Mouse (Mus musculus) myocyte (in vitro differentiated cells): ENCODE results near the gene Arl2bp. TPM values are rescaled to one million over a fixed set of nuclear protein-coding genes. Genes with fewer than 3 reads are reported as not detected.

Experiments
- H3K27me3 ChIP-seq: one replicate; pipeline ENCODE4 v1.6.1; 2011; ENCODE audit not compliant: control insufficient read depth, insufficient read depth, insufficient read length
- H3K36me3 ChIP-seq: one replicate; pipeline ENCODE4 v1.6.1; 2011; ENCODE audit not compliant: control insufficient read depth, insufficient read depth
- H3K4me2 ChIP-seq: one replicate; pipeline ENCODE4 v1.6.1; 2011; ENCODE audit warnings: low read depth, control low read depth
- H3K4me3 ChIP-seq: one replicate; pipeline ENCODE4 v1.5.1; 2011; ENCODE audit warnings: mild to moderate bottlenecking, control low read depth, moderate library complexity
- H3K79me2 ChIP-seq: one replicate; pipeline ENCODE4 v1.6.1; 2011; ENCODE audit not compliant: control insufficient read depth, insufficient read depth
- H3ac ChIP-seq: one replicate; pipeline ENCODE4 v1.6.1; 2011; ENCODE audit not compliant: control insufficient read depth, insufficient read length
- CEBPB ChIP-seq: IDR thresholded peaks from 2 replicates; pipeline ENCODE4 v1.6.1; 2011; ENCODE audit warnings: mild to moderate bottlenecking, moderate library complexity; ENCODE audit not compliant: poor library complexity, insufficient read depth, severe bottlenecking
- E2F4 ChIP-seq: IDR thresholded peaks from one replicate; pipeline ENCODE4 v1.6.1; 2011; ENCODE audit warnings: mild to moderate bottlenecking, control low read depth, moderate library complexity; ENCODE audit not compliant: insufficient read depth
- MAX ChIP-seq: IDR thresholded peaks from one replicate; pipeline ENCODE4 v1.6.1; 2011; ENCODE audit warnings: low read depth, mild to moderate bottlenecking, control low read depth
- MYOD1 ChIP-seq, 3 experiments: IDR thresholded peaks; one replicate each; pipeline ENCODE4 v1.6.1; 2011; ENCODE audit warnings: control low read depth in 2 of 3, low read depth in 2 of 3, mild to moderate bottlenecking in 2 of 3, moderate library complexity in 1 of 3; ENCODE audit not compliant: insufficient read length in 2 of 3, control insufficient read depth in 1 of 3
- MYOG ChIP-seq, 3 experiments: IDR thresholded peaks; one replicate each; pipeline ENCODE4 v1.6.1; 2011; ENCODE audit warnings: control low read depth in 2 of 3, low read depth in 2 of 3, mild to moderate bottlenecking in 2 of 3; ENCODE audit not compliant: insufficient read length in 2 of 3, control insufficient read depth in 1 of 3, insufficient read depth in 1 of 3
- POLR2A ChIP-seq: IDR thresholded peaks from one replicate; pipeline ENCODE4 v1.6.1; 2011; ENCODE audit warnings: low read depth, mild to moderate bottlenecking, control low read depth, moderate library complexity; ENCODE audit not compliant: insufficient read length
- POLR2AphosphoS2 ChIP-seq: IDR thresholded peaks from one replicate; pipeline ENCODE4 v1.6.1; 2011; ENCODE audit warnings: low read depth, control low read depth; ENCODE audit not compliant: insufficient read length
- REST ChIP-seq: IDR thresholded peaks from one replicate; pipeline ENCODE4 v1.6.1; 2011; ENCODE audit warnings: mild to moderate bottlenecking, control low read depth, moderate library complexity; ENCODE audit not compliant: insufficient read depth, insufficient read length
- SRF ChIP-seq: IDR thresholded peaks from one replicate; pipeline ENCODE4 v1.6.1; 2011; ENCODE audit warnings: low read depth; ENCODE audit not compliant: control insufficient read depth, insufficient read length
- TCF12 ChIP-seq: IDR thresholded peaks from one replicate; pipeline ENCODE4 v1.6.1; 2011; ENCODE audit warnings: mild to moderate bottlenecking, control low read depth; ENCODE audit not compliant: poor library complexity, insufficient read depth, severe bottlenecking
- TCF3 ChIP-seq: IDR thresholded peaks from one replicate; pipeline ENCODE4 v1.6.1; 2011; ENCODE audit warnings: low read depth, control low read depth; ENCODE audit not compliant: insufficient read length
- USF1 ChIP-seq: IDR thresholded peaks from one replicate; pipeline ENCODE4 v1.6.1; 2011; ENCODE audit warnings: low read depth, mild to moderate bottlenecking, control low read depth, moderate library complexity
- polyA plus RNA-seq: library from polyadenylated mRNA; unstranded; fragments of >200 nt; fragmentation: generic; extraction: Trizol; gene quantifications from one replicate; pipeline ENCODE4 v1.2.1, GENCODE M21; 2012; ENCODE audit warnings: missing spikeins

The Arl2bp gene
- polyA plus RNA-seq, 1 experiment = 67.4 TPM

DNA sequence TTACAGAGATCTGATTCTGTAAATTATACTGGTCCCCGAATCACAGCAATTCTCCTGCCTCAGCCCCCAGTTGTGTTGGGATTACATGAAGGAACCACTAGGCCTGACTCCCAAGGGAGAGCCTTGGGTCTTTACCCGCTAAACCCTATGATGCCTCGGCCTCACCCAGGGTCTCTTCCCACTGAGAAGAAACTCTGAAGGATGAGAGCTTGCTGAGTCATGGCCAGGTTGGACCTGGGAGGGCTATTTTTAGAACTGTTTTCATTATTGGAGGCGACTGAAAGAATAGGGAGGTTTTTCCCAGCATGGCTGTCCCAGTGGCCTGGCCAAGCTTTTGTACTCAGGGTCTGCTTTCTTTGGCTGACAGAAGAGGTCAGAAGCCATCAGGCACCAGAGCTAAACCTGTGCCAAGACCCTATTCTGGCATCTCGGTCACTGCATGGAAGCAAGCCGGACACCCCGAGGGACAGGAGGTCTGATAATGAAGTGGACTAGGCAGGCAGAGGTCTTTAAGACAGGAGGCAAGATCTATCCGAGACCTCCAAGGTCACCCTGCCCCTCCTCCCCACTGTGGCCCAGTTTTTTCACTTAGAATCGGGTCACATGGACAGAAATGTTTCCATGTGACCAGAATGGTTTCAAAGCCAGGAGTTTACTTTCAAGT, 40.5 kb downstream of the Arl2bp start:
- no peaks in the 10 kb centered on the region for H3K36me3 ChIP-seq
- TF ChIP-seq MYOG (IDR thresholded peaks at IDR 0.05; ENCODE audit: control insufficient read depth in 1 of 3, insufficient read depth in 1 of 3, insufficient read length in 2 of 3, low read depth in 2 of 3) (no peak), POLR2AphosphoS2 (no peak), TCF12 (no peak), TCF3 (no peak), MAX (no peak), E2F4 (no peak), CEBPB (no peak), SRF (no peak), REST (no peak), USF1 (no peak), POLR2A (no peak), MYOD1 (IDR thresholded peaks at IDR 0.05; ENCODE audit: control insufficient read depth in 1 of 3, insufficient read length in 2 of 3, low read depth in 2 of 3) (no peak)
- H3K27me3 ChIP-seq = no peaks in the 10 kb centered on the region
- H3K4me2 ChIP-seq = no peak overlapping the region
- no peaks in the 10 kb centered on the region for H3K79me2 ChIP-seq
- no peak overlapping the region for H3ac ChIP-seq
- no peak overlapping the region for H3K4me3 ChIP-seq

DNA sequence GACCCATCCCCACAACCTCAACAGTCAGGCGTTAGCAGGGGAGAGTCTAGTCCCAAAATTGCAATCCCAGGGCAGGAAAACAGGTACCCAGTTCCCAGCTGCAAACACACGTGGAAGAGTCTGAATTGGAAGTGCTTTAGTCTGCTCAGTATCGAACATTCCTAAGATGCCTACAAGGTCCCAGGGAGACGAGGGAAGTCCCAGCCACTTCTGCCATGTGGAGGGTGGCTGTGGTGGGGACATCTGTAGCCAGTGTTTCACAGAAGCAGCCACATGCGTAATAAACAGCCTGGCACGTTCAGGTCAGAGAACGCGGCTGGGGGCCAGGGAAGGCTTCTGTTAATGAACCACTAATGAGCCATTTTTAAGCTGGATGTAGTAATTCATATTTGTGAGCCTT, 43.9 kb downstream of the Arl2bp start:
- no peaks in the 10 kb centered on the region for H3K79me2 ChIP-seq
- H3K36me3 ChIP-seq = no peaks in the 10 kb centered on the region
- H3ac ChIP-seq = no peak overlapping the region
- TF ChIP-seq CEBPB = no peak
- TF ChIP-seq REST = no peak
- no peak for TF ChIP-seq TCF12
- no peak for TF ChIP-seq E2F4
- no peak for TF ChIP-seq USF1
- TF ChIP-seq TCF3 = no peak
- TF ChIP-seq MAX = no peak
- no peak for TF ChIP-seq MYOD1 (IDR thresholded peaks at IDR 0.05; ENCODE audit: control insufficient read depth in 1 of 3, insufficient read length in 2 of 3, low read depth in 2 of 3)
- no peak for TF ChIP-seq POLR2A
- no peak for TF ChIP-seq SRF
- TF ChIP-seq MYOG (IDR thresholded peaks at IDR 0.05; ENCODE audit: control insufficient read depth in 1 of 3, insufficient read depth in 1 of 3, insufficient read length in 2 of 3, low read depth in 2 of 3) = no peak
- TF ChIP-seq POLR2AphosphoS2 = no peak
- no peak overlapping the region for H3K4me2 ChIP-seq
- H3K4me3 ChIP-seq = no peak overlapping the region
- no peaks in the 10 kb centered on the region for H3K27me3 ChIP-seq

DNA sequence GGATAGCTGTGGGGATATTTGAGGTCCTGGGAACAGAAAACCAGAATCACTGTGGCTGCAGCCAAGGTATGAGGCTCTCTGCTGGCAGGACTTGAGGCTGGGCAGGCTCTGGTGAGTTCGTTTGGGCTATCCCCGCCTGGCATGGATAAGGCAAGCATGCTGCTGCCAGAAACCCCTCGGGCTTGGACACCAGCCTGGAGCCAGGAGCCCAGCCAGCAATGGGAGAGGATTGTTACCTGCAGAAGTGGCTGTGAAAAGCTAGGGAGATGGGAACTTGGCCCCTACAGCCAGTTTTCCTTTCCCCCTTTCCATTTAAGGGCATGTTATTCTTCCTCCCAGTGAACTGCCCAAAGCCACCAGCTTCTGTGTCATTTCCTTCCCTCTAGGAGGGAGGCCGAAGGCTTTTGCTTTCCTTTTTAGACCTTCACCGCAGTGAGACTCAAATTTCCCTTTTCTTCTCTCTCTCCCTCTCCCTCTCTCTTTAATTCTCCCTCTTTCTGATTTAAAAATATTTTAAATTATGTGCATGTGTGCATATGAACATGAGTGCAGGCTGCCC, 44.8 kb downstream of the Arl2bp start:
- H3K79me2 ChIP-seq = no peaks in the 10 kb centered on the region
- H3K4me3 ChIP-seq = no peak overlapping the region
- H3ac ChIP-seq = no peak overlapping the region
- TF ChIP-seq SRF (peak; percentile 74), TCF12 (no peak)
- H3K27me3 ChIP-seq = no peaks in the 10 kb centered on the region
- no peaks in the 10 kb centered on the region for H3K36me3 ChIP-seq
- H3K4me2 ChIP-seq = peak overlapping the region; percentile 64

DNA sequence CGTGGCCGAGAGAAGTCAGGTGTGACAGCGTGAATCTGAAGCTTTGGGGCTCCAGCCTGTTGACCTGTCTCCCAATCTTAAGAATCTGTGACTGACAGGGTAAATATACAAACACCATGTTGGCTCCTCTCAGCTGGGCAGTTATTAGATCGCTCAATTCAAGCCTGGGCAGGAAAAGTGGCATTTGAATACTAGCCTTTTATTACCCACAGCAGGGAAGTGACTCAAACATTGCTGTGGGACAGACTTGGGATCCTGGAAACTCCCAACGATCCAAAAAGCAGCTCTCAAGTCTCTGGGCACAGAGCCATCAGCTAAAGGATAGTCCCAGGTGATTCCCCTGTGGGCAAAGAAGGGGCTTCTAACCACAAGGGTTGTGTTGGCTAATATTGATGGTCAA, 48.2 kb downstream of the Arl2bp start:
- no peaks in the 10 kb centered on the region for H3K79me2 ChIP-seq
- TF ChIP-seq MAX (no peak), TCF12 (no peak), MYOG (IDR thresholded peaks at IDR 0.05; ENCODE audit: control insufficient read depth in 1 of 3, insufficient read depth in 1 of 3, insufficient read length in 2 of 3, low read depth in 2 of 3) (no peak), TCF3 (no peak), E2F4 (no peak), REST (no peak), CEBPB (no peak), MYOD1 (IDR thresholded peaks at IDR 0.05; ENCODE audit: control insufficient read depth in 1 of 3, insufficient read length in 2 of 3, low read depth in 2 of 3) (no peak), SRF (no peak), POLR2AphosphoS2 (no peak), USF1 (no peak), POLR2A (no peak)
- H3ac ChIP-seq = no peak overlapping the region
- H3K4me2 ChIP-seq = peak overlapping the region; percentile 46
- no peak overlapping the region for H3K4me3 ChIP-seq
- H3K36me3 ChIP-seq = no peaks in the 10 kb centered on the region
- H3K27me3 ChIP-seq = no peaks in the 10 kb centered on the region

DNA sequence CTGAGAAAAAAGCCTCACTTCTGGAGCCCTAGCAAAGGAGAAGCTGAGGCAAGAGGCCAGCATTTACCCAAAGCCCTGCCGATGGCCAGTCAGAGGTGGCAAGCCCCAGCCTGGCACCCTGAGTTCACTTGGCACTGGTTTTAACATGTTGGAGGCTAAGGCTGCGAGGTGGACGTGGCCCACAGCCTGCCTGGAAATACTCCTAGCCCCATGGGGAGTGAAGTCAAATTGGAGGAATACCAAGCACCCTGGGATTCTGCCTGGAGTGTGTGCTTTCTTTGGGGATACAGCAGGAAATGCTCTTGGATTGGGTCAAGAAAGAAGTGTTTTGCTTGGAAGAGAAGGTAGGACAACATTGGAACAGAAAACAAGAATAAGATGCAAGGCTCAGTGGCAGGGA, 49.5 kb downstream of the Arl2bp start:
- H3K36me3 ChIP-seq = no peaks in the 10 kb centered on the region
- TF ChIP-seq MAX (no peak), SRF (no peak), MYOD1 (IDR thresholded peaks at IDR 0.05; ENCODE audit: control insufficient read depth in 1 of 3, insufficient read length in 2 of 3, low read depth in 2 of 3) (no peak), TCF3 (no peak), E2F4 (no peak), TCF12 (no peak), CEBPB (no peak), USF1 (no peak), REST (no peak), POLR2A (no peak), MYOG (IDR thresholded peaks at IDR 0.05; ENCODE audit: control insufficient read depth in 1 of 3, insufficient read depth in 1 of 3, insufficient read length in 2 of 3, low read depth in 2 of 3) (no peak), POLR2AphosphoS2 (no peak)

More for the DNA sequence above, 49.5 kb downstream of the Arl2bp start:
- Histone ChIP-seq H3K4me3 (no peak overlapping the region), H3K79me2 (no peaks in the 10 kb centered on the region), H3K4me2 (no peak overlapping the region), H3K27me3 (no peaks in the 10 kb centered on the region), H3ac (no peak overlapping the region)
